Mouse (Mus musculus) embryo, embryonic 9.5 days (tissue): ENCODE results near the gene Olfr64.

Experiments
- DNase-seq: peaks from one replicate; pipeline ENCODE4 v3.0.0-alpha.2; 2017; ENCODE audit errors: extremely low spot score

Gene Olfr64

GRCm38 (mm10) chr7:103894385-103894784 is at the start of gene Olfr64:
Olfr64 (minus strand) TSS chr7:103894485.
- no peak for DNase-seq

GRCm38 (mm10) chr7:103942730-103943129 is 48.4 kb upstream of the Olfr64 start:
- DNase-seq: peak; percentile 66

- no peak for DNase-seq
Observed at GRCm38 (mm10) chr7:103934264-103934663, 40.0 kb upstream of the Olfr64 start, which contains the start of gene Olfr632. Olfr632 (plus strand) TSS chr7:103934347.

GRCm38 (mm10) chr7:103928525-103928924 is 34.2 kb upstream of the Olfr64 start, which contains the start of gene Olfr631:
Olfr631 (plus strand) TSS chr7:103928825.
- no peak for DNase-seq

- DNase-seq: no peak
Observed at GRCm38 (mm10) chr7:103915338-103915737, 21.1 kb upstream of the Olfr64 start.

GRCm38 (mm10) chr7:103912969-103913511 is 18.8 kb upstream of the Olfr64 start:
- peak; percentile 37 for DNase-seq

- DNase-seq: no peak
Observed at GRCm38 (mm10) chr7:103910047-103910446, 15.8 kb upstream of the Olfr64 start.

GRCm38 (mm10) chr7:103903187-103903586 is 8.9 kb upstream of the Olfr64 start, which contains the start of gene Olfr65:
Olfr65 (plus strand) TSS chr7:103903487.
- no peak for DNase-seq

- no peak for DNase-seq
Observed at GRCm38 (mm10) chr7:103886152-103886551, 8.1 kb downstream of the Olfr64 start, which contains the start of gene Olfr66. Olfr66 (minus strand) TSS chr7:103886252.

GRCm38 (mm10) chr7:103877093-103877492 is 17.2 kb downstream of the Olfr64 start:
- no peak for DNase-seq

- DNase-seq: no peak
Observed at GRCm38 (mm10) chr7:103874451-103874850, 19.8 kb downstream of the Olfr64 start.

- no peak for DNase-seq
Observed at GRCm38 (mm10) chr7:103873064-103873463, 21.2 kb downstream of the Olfr64 start.

GRCm38 (mm10) chr7:103870667-103871066 is 23.6 kb downstream of the Olfr64 start:
- no peak for DNase-seq

- DNase-seq: no peak
Observed at GRCm38 (mm10) chr7:103865716-103866115, 28.6 kb downstream of the Olfr64 start.

- DNase-seq: no peak
Observed at GRCm38 (mm10) chr7:103861531-103861930, 32.8 kb downstream of the Olfr64 start.

- DNase-seq: no peak
Observed at GRCm38 (mm10) chr7:103860855-103861254, 33.4 kb downstream of the Olfr64 start.

- DNase-seq: no peak
Observed at GRCm38 (mm10) chr7:103859076-103859475, 35.2 kb downstream of the Olfr64 start.

- no peak for DNase-seq
Observed at GRCm38 (mm10) chr7:103854669-103855068, 39.6 kb downstream of the Olfr64 start.

GRCm38 (mm10) chr7:103853090-103853489 is 41.2 kb downstream of the Olfr64 start, which contains the start of gene Hbb-y:
Hbb-y (minus strand) TSS chr7:103853216.
- no peak for DNase-seq

- no peak for DNase-seq
Observed at GRCm38 (mm10) chr7:103844525-103845325, 49.6 kb downstream of the Olfr64 start.

- DNase-seq: no peak
Observed at GRCm38 (mm10) chr7:103843034-103843433, 51.3 kb downstream of the Olfr64 start, which contains the start of gene Hbb-bh1. Hbb-bh1 (minus strand) TSS chr7:103843164.

- no peak for DNase-seq
Observed at GRCm38 (mm10) chr7:103840268-103840667, 54.0 kb downstream of the Olfr64 start, which contains the start of gene Hbb-bh2. Hbb-bh2 (minus strand) TSS chr7:103840520.
